Mouse (Mus musculus): Measurements from ENCODE around the gene Aven.

- TF ChIP-seq CTCF (IDR thresholded peaks at IDR 0.05) (no peak), POLR2A (IDR thresholded peaks at IDR 0.05; ENCODE audit: insufficient read depth, low read depth, low read length) (no peak), EP300 (IDR thresholded peaks at IDR 0.05; ENCODE audit: insufficient read depth, low read depth, low read length) (0 out of 2 replicates have a peak, but pooled peaks have one; percentile 24)
Measured at GRCm38 (mm10) chr2:112637206-112637605, 144.4 kb downstream of the Aven start.
